Mouse (Mus musculus): ENCODE measurements around the gene Mitf. TPM values are rescaled to one million over a fixed set of nuclear protein-coding genes. Genes with fewer than 3 reads are reported as not detected.

The Mitf gene
- polyA plus RNA-seq, 1 experiment from 2014 or later, result 2.4 TPM

GRCm38 (mm10) chr6:97958276-97958675 is 151.4 kb downstream of the Mitf start:
- Histone ChIP-seq H3K4me1 (no peaks in the 10 kb centered on the region; the same call in 1 of the 2 replicates), H3K9ac (no peak overlapping the region), H3K4me2 (replicated peaks) (no peak overlapping the region), H3K4me3 (no peak overlapping the region), H3K27ac (no peak overlapping the region), H3K36me3 (no peaks in the 10 kb centered on the region), H3K9me3 (no peaks in the 10 kb centered on the region), H3K27me3 (no peaks in the 10 kb centered on the region)
- WGBS, result 81% methylated on average over 4 of the region's 4 CpGs
- ATAC-seq (ENCODE audit: low FRiP score, low read depth), result no peak

GRCm38 (mm10) chr6:97961776-97962175 is 154.9 kb downstream of the Mitf start:
- no peak for ATAC-seq (ENCODE audit: low FRiP score, low read depth)
- no peaks in the 10 kb centered on the region for H3K27me3 ChIP-seq

GRCm38 (mm10) chr6:97962311-97962710 is 155.5 kb downstream of the Mitf start:
- no peak overlapping the region for H3K27ac ChIP-seq
- H3K9me3 ChIP-seq, result no peaks in the 10 kb centered on the region
- 76% methylated on average over 1 of the region's 1 CpGs for WGBS
- no peak overlapping the region for H3K4me3 ChIP-seq
- peaks cover 7% of the 10 kb centered on the region; the same call in 1 of the 2 replicates for H3K4me1 ChIP-seq
- no peaks in the 10 kb centered on the region for H3K36me3 ChIP-seq
- H3K9ac ChIP-seq, result no peak overlapping the region
- H3K27me3 ChIP-seq, result no peaks in the 10 kb centered on the region
- no peak overlapping the region for H3K4me2 ChIP-seq (replicated peaks)
- no peak for ATAC-seq (ENCODE audit: low FRiP score, low read depth)

More at GRCm38 (mm10) chr6:97961776-97962175, 154.9 kb downstream of the Mitf start:
- Histone ChIP-seq H3K36me3 (no peaks in the 10 kb centered on the region), H3K4me2 (replicated peaks) (no peak overlapping the region), H3K27ac (no peak overlapping the region), H3K9me3 (no peaks in the 10 kb centered on the region), H3K4me3 (no peak overlapping the region), H3K9ac (no peak overlapping the region), H3K4me1 (peaks cover 7% of the 10 kb centered on the region; the same call in 1 of the 2 replicates)
- WGBS, result 38% methylated on average over 2 of the region's 2 CpGs

- H3K27ac ChIP-seq, result no peak overlapping the region
- WGBS, result 74% methylated on average over 3 of the region's 3 CpGs
- H3K4me2 ChIP-seq (replicated peaks), result no peak overlapping the region
- H3K4me1 ChIP-seq, result peaks cover 7% of the 10 kb centered on the region; the same call in 1 of the 2 replicates
- no peak overlapping the region for H3K9ac ChIP-seq
- no peak overlapping the region for H3K4me3 ChIP-seq
- H3K9me3 ChIP-seq, result no peaks in the 10 kb centered on the region
- no peak for ATAC-seq (ENCODE audit: low FRiP score, low read depth)
- H3K36me3 ChIP-seq, result no peaks in the 10 kb centered on the region
- no peaks in the 10 kb centered on the region for H3K27me3 ChIP-seq
Measured at GRCm38 (mm10) chr6:97964750-97965149, 157.9 kb downstream of the Mitf start.

GRCm38 (mm10) chr6:97981668-97982067 is 174.8 kb downstream of the Mitf start:
- Histone ChIP-seq H3K27ac (no peak overlapping the region), H3K4me3 (no peak overlapping the region), H3K4me1 (no peaks in the 10 kb centered on the region), H3K4me2 (replicated peaks) (no peak overlapping the region), H3K9ac (no peak overlapping the region), H3K36me3 (no peaks in the 10 kb centered on the region), H3K9me3 (no peaks in the 10 kb centered on the region), H3K27me3 (no peaks in the 10 kb centered on the region)
- 52% methylated on average over 9 of the region's 9 CpGs for WGBS
- ATAC-seq (ENCODE audit: low FRiP score, low read depth), result no peak

GRCm38 (mm10) chr6:97985658-97986057 is 178.8 kb downstream of the Mitf start:
- no peaks in the 10 kb centered on the region for H3K36me3 ChIP-seq
- ATAC-seq (ENCODE audit: low FRiP score, low read depth), result no peak

GRCm38 (mm10) chr6:97986417-97986816 is 179.6 kb downstream of the Mitf start:
- no peaks in the 10 kb centered on the region for H3K36me3 ChIP-seq
- ATAC-seq (ENCODE audit: low FRiP score, low read depth), result no peak
- no peaks in the 10 kb centered on the region for H3K4me1 ChIP-seq
- H3K4me2 ChIP-seq (replicated peaks), result no peak overlapping the region
- WGBS, result 81% methylated on average over 3 of the region's 3 CpGs
- H3K4me3 ChIP-seq, result no peak overlapping the region
- no peak overlapping the region for H3K27ac ChIP-seq
- H3K9ac ChIP-seq, result no peak overlapping the region
- H3K27me3 ChIP-seq, result no peaks in the 10 kb centered on the region
- no peaks in the 10 kb centered on the region for H3K9me3 ChIP-seq

More at GRCm38 (mm10) chr6:97985658-97986057, 178.8 kb downstream of the Mitf start:
- Histone ChIP-seq H3K9ac (no peak overlapping the region), H3K4me3 (no peak overlapping the region), H3K27me3 (no peaks in the 10 kb centered on the region), H3K27ac (no peak overlapping the region), H3K4me2 (replicated peaks) (no peak overlapping the region), H3K4me1 (no peaks in the 10 kb centered on the region), H3K9me3 (no peaks in the 10 kb centered on the region)
- WGBS, result 66% methylated on average over 9 of the region's 9 CpGs

- peaks cover 22% of the 10 kb centered on the region for H3K4me1 ChIP-seq
- 87% methylated on average over 12 of the region's 12 CpGs for WGBS
- H3K4me2 ChIP-seq (replicated peaks), result no peak overlapping the region
- no peak for ATAC-seq (ENCODE audit: low FRiP score, low read depth)
- H3K9me3 ChIP-seq, result no peaks in the 10 kb centered on the region
- H3K27ac ChIP-seq, result no peak overlapping the region
- no peak overlapping the region for H3K4me3 ChIP-seq
- H3K36me3 ChIP-seq, result no peaks in the 10 kb centered on the region
- no peaks in the 10 kb centered on the region for H3K27me3 ChIP-seq
- H3K9ac ChIP-seq, result no peak overlapping the region
Measured at GRCm38 (mm10) chr6:97993507-97993906, 186.7 kb downstream of the Mitf start.

- 37% methylated on average over 11 of the region's 11 CpGs for WGBS
- no peak overlapping the region for H3K4me2 ChIP-seq (replicated peaks)
- H3K4me3 ChIP-seq, result no peak overlapping the region
- H3K9ac ChIP-seq, result no peak overlapping the region
- H3K4me1 ChIP-seq, result peaks cover 22% of the 10 kb centered on the region
- ATAC-seq (ENCODE audit: low FRiP score, low read depth), result no peak
- no peak overlapping the region for H3K27ac ChIP-seq
- no peaks in the 10 kb centered on the region for H3K36me3 ChIP-seq
- H3K9me3 ChIP-seq, result no peaks in the 10 kb centered on the region
- no peaks in the 10 kb centered on the region for H3K27me3 ChIP-seq
Measured at GRCm38 (mm10) chr6:97995606-97996307, 188.9 kb downstream of the Mitf start.

- Histone ChIP-seq H3K27me3 (no peaks in the 10 kb centered on the region), H3K36me3 (no peaks in the 10 kb centered on the region), H3K4me3 (no peak overlapping the region), H3K27ac (no peak overlapping the region), H3K9me3 (no peaks in the 10 kb centered on the region), H3K4me1 (peaks cover 9% of the 10 kb centered on the region; the same call in 1 of the 2 replicates), H3K4me2 (replicated peaks) (no peak overlapping the region), H3K9ac (no peak overlapping the region)
- no peak for ATAC-seq (ENCODE audit: low FRiP score, low read depth)
- WGBS, result 71% methylated on average over 4 of the region's 4 CpGs
Measured at GRCm38 (mm10) chr6:98001551-98001950, 194.7 kb downstream of the Mitf start.

- Histone ChIP-seq H3K27ac (no peak overlapping the region), H3K9me3 (no peaks in the 10 kb centered on the region), H3K4me1 (no peaks in the 10 kb centered on the region; the same call in 1 of the 2 replicates), H3K4me2 (replicated peaks) (no peak overlapping the region), H3K36me3 (no peaks in the 10 kb centered on the region), H3K9ac (no peak overlapping the region), H3K27me3 (no peaks in the 10 kb centered on the region), H3K4me3 (no peak overlapping the region)
- no peak for ATAC-seq (ENCODE audit: low FRiP score, low read depth)
- WGBS, result 23% methylated on average over 3 of the region's 3 CpGs
Measured at GRCm38 (mm10) chr6:98003114-98003513, 196.3 kb downstream of the Mitf start.

GRCm38 (mm10) chr6:98005566-98005965 is 198.7 kb downstream of the Mitf start:
- no peak overlapping the region for H3K4me2 ChIP-seq (replicated peaks)
- no peak overlapping the region for H3K4me3 ChIP-seq
- WGBS, result 78% methylated on average over 1 of the region's 1 CpGs
- no peaks in the 10 kb centered on the region for H3K36me3 ChIP-seq
- H3K9me3 ChIP-seq, result no peaks in the 10 kb centered on the region
- no peaks in the 10 kb centered on the region for H3K27me3 ChIP-seq
- no peaks in the 10 kb centered on the region; the same call in 1 of the 2 replicates for H3K4me1 ChIP-seq
- no peak for ATAC-seq (ENCODE audit: low FRiP score, low read depth)
- no peak overlapping the region for H3K27ac ChIP-seq
- H3K9ac ChIP-seq, result no peak overlapping the region

GRCm38 (mm10) chr6:98015066-98015465 is 208.2 kb downstream of the Mitf start:
- no peak overlapping the region for H3K4me2 ChIP-seq (replicated peaks)
- H3K36me3 ChIP-seq, result no peaks in the 10 kb centered on the region
- no peak overlapping the region for H3K9ac ChIP-seq
- H3K9me3 ChIP-seq, result no peaks in the 10 kb centered on the region
- H3K27me3 ChIP-seq, result no peaks in the 10 kb centered on the region
- H3K4me1 ChIP-seq, result no peaks in the 10 kb centered on the region
- no peak overlapping the region for H3K27ac ChIP-seq
- no peak overlapping the region for H3K4me3 ChIP-seq
- no peak for ATAC-seq (ENCODE audit: low FRiP score, low read depth)
- WGBS, result 75% methylated on average over 5 of the region's 5 CpGs

Data from limb, embryonic 13.5 days (tissue).